Mouse (Mus musculus) thymus, postnatal 25 days (tissue): Measurements from ENCODE around the gene Erbb4.

Experiments used
- DNase-seq: peaks from one replicate; pipeline ENCODE4 v3.0.0; 2022

Gene Erbb4

DNA sequence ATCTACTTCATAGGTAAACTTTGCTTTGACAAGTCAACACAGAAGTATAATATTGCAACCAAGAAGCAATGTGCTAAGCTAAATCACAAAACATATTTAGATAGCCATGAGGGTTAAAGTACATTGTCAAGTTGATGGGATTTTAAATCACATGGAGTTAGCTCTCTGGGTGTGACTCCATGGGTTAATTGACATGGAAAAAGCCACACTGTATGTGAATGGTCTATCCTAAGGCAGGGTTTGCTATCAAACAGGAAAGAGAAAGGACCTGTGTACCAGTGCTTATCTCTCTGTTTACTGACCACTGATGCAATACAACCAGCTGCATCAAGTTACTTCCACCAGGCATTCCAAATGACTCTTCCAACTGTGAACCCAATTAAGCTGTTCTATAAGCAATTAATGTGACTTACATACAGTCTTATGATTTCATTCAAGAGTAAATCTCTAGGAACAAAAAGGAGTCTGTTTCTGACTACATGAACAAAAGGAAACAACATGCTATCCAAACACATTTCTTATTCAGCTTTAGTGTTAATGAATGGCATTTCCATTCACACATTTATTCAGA, 641.4 kb downstream of the Erbb4 start:
- no peak for DNase-seq

DNA sequence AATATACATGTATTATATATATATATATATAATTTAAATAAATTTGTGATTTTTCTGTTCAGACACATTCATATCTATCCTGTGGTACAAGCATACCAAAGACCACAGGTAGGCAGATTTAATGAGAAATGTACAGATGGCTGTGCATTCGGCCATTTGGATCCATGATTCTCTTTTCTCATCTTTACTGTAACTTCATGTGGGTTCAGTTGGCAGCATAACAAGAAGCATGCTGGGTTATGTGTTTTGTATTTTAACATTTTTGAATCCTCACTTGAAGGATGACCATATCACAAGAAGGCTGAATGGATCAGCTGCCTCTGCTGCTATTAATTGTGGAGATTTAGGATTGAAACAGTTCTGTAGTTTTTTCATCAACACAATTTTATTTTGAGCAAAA, 656.6 kb downstream of the Erbb4 start:
- no peak for DNase-seq

DNA sequence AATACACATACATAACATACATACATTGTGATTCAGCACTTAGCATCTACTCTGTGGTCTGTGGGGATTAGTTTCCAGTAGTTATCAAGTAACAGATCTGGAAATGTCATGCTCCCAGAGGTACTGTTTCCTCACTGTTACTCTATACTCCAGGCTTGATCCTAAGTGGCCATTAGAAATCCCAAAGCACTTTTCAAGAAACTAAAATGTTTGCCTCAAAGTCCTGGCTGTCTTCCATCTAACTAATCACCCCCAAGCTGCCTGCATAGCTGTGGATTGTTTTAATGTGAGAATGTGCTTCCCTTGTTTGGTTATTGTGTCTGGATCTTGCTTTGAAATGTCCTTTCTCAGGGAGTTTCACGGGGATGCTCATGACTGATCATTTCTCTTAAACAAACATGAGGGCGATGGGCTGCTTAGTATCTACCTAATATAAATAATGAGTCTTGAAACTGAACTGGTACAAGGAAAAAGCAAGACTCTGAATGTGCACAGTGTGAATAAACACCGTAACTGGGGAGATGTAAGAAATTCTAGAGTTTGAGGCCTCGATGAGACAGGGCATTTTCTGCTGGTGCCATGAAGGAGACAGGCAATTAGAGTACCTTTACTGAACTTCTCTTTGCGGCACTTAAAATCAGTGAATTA, 683.4 kb downstream of the Erbb4 start:
- DNase-seq = no peak

DNA sequence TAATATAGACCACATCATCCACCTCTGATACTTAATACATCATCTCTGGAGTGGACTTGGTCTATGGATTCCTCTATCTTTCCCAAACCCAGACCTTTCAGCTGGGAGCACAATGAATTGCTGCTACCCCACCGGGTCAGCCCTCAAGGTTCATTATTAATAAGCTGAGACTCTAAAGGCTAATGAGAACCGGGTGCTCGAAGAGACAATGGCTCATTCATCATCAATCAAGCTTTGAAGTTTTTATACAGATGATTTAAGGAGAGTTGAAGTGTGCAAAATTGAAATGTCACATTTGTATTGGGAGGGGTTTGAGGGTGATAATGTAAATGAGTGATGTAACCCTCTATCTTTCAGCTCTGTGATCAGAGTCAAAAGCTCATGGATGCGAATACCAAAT, 706.7 kb downstream of the Erbb4 start:
- no peak for DNase-seq

DNA sequence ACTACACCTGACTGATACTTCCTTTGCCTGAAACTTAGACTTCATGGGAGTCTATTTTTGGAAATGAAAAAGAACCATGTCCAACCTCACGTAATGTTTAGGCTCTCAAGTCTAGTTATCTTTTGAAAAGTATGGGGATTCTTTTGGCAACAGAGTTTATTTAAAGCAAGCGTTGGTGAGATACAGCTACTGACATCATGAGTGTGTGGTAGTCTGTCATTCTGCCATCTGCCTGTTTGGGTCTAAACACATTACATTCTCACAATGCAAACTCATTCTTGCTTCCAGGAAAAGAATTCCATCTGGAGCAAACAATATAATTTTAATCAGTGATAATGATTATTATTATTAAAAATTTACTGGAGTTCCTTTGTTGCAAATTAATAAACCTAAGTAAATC, 736.3 kb downstream of the Erbb4 start:
- DNase-seq = no peak

DNA sequence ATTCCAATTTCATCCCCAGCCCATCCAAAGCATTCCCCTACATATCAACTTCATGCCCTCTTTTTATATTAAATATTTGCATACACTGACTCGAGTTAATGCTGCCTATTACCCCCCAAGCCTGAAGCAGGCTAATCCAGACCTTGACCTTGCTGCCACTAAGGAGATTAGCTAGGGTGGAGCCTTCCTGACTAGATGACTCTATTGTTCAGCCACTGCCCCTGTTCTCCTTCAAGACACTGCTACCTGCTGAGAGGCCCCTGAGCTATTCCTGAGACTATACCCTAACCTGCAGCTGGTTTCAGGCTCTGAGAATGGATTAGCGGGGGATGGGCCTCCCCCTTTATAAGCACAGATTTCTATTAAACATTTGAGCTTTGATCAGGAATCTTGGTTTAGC, 774.1 kb downstream of the Erbb4 start:
- no peak for DNase-seq

DNA sequence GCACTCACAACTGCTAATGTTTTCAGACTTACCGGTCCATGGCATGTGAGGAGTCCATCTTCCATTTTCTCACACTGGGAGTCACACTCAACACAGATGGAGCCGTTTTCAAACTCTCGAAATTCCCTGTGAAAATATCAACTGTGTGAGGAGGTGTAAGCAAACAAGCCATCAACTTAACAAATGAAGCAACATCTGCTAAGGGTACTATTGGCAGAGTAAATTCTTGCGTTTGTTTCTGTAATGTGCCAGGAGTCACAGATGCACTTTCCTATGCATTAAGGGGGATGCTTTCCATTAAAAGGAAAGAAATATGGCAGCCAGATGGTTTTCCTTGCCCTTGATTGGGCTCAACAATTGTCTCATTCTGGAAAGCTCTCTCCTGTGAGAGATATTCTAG, 802.0 kb downstream of the Erbb4 start:
- DNase-seq = no peak

DNA sequence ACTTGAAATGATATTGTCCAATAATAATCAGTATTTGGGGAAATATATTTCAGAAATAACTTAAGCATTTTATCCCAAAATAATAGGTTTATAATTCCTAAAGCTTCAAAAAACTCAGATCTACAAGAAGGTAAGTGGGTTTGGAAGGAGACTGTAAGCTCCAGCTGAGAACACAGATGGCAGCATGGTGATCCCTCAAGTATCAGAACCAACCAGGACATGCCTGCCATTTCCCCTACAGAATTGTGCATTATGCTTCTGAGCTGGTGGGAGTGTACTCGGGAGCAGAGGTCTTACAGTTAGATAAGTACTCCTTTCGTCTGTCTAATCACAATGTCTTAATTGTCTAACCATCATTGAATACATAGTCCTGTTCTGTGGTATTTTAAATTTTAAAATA, 823.4 kb downstream of the Erbb4 start:
- no peak for DNase-seq

DNA sequence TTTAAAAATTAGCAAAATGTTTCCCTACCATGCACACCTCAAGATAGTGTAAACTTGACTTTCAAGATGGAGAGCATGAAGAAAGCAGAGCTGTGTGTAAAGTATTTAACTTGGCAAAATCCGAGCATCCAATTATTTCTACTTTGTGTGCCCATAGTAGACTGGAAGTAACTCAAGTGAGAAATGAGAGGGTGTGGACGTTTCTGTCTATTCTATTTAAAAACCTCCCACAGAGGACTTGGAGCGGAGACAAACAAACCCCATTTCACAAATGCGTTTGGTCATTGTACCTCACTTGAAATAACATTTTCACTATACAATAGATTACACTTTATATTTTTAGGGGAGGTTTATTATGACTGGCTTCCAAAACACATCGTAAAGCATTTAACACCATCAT, 832.0 kb downstream of the Erbb4 start:
- DNase-seq = no peak

DNA sequence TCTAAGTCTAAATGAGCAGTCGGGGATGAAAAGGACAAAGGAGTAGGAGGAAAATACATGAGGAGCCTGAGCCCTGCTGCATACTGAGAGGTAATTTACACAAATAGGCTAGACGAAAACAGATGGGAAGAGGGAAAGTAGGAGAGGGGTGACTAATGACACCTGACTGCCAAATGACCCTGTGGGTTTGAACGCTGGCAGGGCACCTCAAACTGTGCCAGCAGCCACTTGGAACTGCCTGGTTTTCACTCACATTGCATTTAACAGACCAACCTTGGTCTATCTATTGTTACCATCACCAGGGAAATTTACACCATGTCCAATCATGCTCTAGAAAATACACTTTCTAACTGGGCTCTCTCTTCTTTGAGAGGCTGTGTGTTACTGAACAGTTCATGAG, 929.3 kb downstream of the Erbb4 start:
- no peak for DNase-seq

DNA sequence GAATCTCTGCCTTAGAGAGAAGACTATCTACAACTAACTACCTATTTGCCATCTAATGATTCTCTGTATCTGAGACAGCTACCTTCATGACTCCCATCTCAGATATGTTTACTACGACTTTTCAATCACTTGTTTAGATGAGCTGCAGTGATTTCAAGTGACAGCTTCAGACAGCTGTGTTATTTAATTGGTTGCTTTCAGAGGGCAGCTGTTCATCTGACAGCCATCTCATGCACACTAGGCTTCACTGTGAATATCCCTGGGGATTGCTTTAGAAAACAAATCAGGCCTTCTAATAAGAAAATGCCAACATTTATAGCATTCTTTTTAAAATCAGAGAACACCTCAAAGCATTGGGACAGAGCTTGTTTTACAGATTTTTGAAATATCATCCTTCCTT, 952.6 kb downstream of the Erbb4 start:
- no peak for DNase-seq

DNA sequence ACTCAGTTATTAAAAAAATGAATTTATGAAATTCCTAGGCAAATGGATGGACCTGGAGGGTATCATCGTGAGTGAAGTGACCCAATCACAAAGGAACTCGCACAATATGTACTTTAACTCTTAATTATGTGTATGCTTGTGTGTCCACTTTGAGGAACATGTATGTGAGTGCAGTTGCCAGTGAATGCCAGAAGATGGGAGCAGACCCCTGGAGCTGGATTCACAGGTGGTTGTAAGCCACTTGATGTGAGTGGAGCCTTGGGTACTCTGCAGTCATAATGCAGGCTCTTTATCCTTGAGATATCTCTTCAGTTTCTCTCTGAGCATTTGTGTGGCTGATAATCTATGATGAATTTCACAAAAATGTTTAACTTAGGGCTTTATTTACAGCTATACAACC, 957.3 kb downstream of the Erbb4 start:
- no peak for DNase-seq

DNA sequence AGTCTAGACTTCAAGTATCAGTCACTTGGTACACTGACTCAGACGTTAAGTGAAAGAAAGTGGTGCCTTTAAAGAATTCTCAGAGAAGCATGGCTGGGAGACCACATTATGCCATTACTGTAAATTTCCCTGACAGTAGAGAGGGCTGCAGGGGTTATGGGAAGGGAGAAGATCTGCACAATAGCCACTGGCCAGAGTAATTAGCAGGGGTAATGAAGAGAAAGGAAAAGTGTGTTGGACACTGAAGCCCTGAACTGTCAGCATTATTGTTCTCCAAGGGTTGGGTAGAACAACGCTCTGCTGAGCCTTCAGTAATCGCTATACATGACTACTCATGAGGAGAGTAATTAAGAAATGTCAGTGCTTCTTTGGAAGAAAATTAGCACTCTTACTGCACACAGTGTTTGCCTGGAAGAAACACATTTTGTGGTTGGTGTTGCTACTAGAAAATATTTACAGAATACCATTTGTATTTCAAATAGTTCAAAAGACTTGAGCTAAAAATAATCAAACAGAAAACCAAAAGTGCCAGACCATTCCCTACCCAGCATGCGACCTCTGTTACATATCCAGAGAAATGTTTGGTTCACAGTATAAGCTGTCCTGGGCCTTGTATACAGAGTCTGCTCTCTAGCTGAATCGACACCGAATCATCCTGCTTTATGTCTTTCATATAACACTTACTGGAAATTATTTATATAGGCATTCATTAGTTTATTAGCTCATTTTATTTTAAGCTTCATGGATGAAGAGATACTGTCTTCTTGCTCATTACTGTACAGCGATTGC, 965.1 kb downstream of the Erbb4 start:
- DNase-seq = no peak

DNA sequence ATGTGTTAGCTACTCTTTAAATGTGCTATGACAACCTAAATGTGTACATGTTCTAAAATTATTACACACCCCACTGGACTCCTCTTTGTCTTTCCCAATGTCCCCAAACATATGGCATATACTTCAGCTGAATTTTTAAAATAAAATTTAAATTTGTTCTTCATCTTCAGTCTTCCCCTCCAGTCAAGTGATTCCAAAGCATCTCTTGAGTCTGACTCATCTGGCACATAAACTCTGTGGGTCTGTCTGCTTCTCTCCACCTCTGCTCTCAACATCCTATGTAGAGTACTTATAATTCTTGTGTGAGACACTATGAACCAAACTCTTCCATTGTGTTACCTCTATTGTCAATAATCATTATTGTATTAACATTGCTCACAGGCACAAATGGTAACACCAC, 972.9 kb downstream of the Erbb4 start:
- no peak for DNase-seq

DNA sequence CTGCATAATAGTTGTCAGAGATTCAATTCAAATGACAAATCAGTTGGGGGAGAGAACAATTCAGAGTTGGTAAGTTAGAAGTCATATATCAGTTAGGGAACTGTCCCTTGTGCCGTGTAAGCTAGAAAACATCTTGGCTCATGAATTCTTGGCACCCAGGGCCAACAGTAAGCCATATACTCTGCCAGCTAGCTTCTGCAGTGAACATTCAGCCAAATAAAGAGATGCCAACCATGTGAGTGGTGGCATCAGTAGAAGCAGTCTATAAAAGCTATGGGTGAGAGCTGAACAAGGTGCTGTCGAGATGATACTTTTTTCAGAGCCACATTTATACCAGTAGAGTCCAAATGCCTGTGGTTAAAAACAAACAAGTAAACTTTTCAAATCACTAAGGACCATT, 973.4 kb downstream of the Erbb4 start:
- no peak for DNase-seq

DNA sequence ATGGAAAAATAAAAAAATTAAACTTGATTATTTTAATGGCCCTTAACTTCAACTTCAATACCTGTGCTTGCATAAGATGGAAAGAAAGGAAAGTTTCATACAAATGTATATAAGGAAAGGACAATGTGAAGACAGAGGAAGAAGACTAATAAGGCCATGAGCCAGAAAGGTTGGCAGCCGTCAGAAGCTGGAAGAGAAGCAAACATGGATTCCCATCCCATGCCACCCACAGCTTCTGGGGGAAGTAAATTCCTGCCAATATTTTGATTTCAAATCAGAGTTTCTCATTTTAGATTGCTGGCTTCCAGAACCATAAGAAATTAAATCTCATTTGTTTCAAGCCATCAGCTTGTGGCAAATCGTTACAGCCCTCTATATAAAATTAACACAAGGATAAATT, 984.3 kb downstream of the Erbb4 start:
- DNase-seq = no peak

DNA sequence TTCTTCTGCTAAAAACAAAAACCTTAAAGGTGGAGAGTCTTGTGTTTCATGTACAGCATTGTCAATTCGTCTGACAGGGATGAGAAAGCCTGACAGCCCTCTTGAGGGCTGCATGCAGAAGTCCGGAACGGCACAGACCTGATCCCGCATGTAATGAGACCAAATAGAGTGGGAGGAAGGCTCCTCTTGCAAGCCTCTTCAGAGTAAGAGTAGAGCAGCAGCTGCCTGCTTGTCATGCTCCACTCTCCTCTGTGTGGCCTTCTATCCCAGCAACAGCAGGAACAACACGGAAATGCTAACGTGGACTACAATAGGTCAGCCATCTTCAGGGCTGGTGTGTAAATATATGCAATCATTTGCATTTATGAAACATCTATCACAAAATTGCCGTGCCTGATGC, 987.5 kb downstream of the Erbb4 start:
- DNase-seq = no peak

DNA sequence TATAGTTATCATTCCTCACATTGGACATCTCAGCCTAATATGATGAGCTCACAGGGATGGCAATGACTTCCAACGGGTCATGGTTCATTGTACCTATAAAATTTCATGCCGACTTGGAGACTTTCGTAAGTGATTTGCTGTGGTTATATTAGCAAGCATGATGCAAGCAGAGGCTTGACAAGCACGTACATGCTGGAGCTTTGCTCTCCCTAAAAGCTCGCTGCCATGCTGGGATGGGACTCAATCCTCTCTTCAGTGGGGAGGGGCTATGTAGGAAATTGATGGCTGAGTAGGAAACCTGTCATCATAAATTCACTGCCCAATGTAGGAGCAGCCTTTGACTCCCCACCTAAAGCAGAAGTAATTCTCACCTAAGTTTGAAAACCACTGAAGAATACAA, 992.1 kb downstream of the Erbb4 start:
- DNase-seq = no peak

DNA sequence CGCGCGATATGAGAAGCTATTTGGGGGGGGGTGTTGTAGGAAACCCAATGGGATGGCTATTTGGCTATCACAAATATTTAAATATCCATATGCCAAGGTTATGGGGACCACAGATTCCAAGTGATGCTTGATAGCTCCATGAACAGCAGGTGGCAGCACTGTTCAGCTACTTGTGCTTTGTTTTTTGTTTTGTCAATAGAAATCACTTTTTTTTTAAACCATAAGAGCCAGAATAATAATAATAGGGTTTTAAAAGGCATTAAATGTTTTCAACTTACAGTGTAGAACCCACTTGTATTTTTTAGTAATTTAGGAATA, 1001.4 kb downstream of the Erbb4 start:
- no peak for DNase-seq

DNA sequence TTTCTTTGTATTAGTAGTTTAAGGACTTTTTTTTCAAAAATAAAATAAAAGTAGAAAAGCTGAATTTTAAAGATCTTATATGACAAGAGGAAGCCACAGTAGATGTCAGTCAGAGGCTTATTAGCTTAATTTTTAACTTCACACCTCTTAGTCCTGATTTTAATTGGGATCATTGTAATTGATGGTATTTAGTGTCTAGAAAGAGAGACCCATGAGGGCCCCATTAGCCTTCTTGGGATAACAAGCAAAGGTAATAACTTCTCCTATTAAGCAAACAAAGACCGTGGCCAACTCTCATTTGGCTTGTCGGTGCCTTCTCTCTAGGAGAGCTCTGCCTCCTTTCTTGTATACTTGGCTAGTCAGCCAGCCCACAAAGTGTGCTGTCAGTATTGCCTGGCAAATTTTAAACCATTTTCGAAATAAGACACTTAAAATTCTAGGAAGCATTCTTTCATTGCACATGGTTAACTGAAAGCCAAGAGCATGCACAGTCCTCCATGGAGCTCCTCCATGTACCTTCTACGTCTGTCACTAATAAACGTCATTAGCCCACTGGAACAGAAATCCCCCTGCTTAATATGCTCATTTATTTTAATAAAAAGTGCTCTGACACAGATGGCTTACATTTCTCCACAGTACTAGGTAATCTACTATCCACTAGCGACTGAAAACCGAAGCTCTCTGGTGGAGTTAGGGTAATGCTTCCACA, 1001.9 kb downstream of the Erbb4 start:
- DNase-seq = no peak

DNA sequence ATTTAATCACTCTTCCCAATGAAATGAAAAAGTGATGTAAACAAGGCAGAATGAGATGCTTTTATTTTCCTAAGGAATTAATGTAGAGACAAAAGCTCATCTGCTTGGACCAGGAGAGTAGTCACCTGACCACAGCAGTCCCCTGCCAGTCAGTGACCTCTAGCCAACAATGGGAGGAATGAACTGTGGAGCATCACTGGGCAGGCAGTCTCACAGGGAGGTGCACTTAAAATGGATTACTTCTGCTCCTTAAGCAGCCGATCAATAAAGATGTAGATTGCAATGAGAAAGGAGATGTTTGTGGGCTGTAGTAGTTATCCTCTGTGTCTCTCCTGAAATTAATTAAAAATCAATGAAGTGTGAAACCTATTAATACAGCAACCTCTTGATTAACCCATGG, 1018.2 kb downstream of the Erbb4 start:
- no peak for DNase-seq

DNA sequence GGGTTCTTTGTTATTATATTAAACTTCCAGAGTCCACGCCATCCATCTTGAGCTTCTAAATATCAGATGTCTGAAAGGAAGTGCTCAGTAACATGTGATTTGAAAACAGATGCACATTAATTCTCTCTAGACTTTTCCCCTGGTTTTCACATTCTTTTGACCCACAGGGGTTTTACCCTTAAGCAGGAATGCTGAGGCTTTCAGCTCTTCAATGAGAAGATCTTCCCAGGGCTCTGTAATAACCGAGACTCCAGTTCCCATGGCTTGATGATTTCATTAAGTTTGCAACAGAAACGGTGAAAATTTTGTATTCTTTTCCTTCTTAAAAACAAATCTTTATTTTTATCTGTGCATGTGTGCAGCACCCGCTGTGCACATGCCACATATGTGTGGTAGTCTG, 1051.4 kb downstream of the Erbb4 start:
- no peak for DNase-seq

DNA sequence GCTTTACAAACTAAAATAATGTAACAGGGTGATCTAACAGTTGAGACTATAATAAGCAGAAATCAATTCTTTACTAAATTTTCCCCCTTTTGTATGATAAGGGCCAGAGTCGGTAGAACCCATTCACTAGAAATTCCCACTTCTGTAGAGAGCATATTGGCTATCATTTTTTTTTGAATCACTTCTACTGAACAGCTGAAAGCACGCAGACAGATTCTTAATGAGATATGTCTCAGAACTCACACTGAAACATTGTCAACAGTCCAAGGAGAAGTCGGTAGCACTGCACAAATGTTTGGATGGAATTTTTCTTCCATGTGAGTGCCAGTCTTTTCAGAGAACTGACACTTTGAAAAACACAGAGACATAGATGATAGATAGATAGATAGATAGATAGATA, 1053.1 kb downstream of the Erbb4 start:
- no peak for DNase-seq

DNA sequence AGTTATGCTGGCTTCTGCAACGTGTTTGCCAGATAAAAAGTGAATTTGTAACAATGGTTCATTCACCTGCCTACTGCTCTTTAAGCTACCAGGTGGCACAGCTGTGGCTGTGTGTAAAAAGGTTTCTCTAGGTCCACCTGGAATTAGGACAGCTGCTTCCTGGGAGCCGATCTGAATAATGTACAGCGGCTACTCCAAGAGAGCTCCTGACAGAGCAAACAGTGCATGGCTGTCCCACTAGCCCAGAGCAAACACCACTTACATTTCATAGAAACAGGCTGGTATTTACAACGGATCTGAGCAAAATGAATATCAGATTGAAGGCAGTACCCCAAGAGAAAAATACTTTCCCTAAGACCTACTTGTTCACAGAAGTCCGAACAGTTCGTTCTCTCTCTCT, 1058.0 kb downstream of the Erbb4 start:
- no peak for DNase-seq
